Mouse (Mus musculus) embryo, embryonic 11 days (tissue): ENCODE results near the gene Ppp1r14b.
"Not testable (repeated sequence)": the region's sequence is repeated elsewhere in the genome, so short reads cannot be mapped to it uniquely, and the experiment has no call there.

Experiments used
- DNase-seq: peaks from one replicate; pipeline ENCODE4 v3.0.0-alpha.2; 2015

Ppp1r14b gene

GRCm38 (mm10) chr19:6977759-6978638 lies 3.2 kb downstream of the Ppp1r14b start:
- DNase-seq = no peak

GRCm38 (mm10) chr19:6978639-6978974 lies 3.8 kb downstream of the Ppp1r14b start:
- DNase-seq = no peak

GRCm38 (mm10) chr19:6979001-6979479 lies 4.3 kb downstream of the Ppp1r14b start:
- peak; percentile 46 for DNase-seq

- DNase-seq = peak; percentile 99
These were observed 5.0 kb downstream of the Ppp1r14b start for GRCm38 (mm10) chr19:6979486-6980380.

GRCm38 (mm10) chr19:6980381-6981093 lies 5.8 kb downstream of the Ppp1r14b start, which contains the start of gene Fkbp2:
Gene Fkbp2, minus strand, starts transcription at chr19:6980501.
- DNase-seq = peak; percentile 99

GRCm38 (mm10) chr19:6981465-6981864 lies 6.7 kb downstream of the Ppp1r14b start:
- DNase-seq = no peak

GRCm38 (mm10) chr19:6983621-6984020 lies 8.9 kb downstream of the Ppp1r14b start:
- no peak for DNase-seq

- DNase-seq = no peak
These were observed 10.5 kb downstream of the Ppp1r14b start for GRCm38 (mm10) chr19:6985300-6985699.

GRCm38 (mm10) chr19:6985951-6986708 lies 11.4 kb downstream of the Ppp1r14b start:
- no peak for DNase-seq

GRCm38 (mm10) chr19:6987061-6987903 lies 12.5 kb downstream of the Ppp1r14b start, which contains the start of gene Vegfb:
Gene Vegfb, minus strand, starts transcription at chr19:6987651.
- DNase-seq = peak; percentile 79

- no peak for DNase-seq
These were observed 13.1 kb downstream of the Ppp1r14b start for GRCm38 (mm10) chr19:6987904-6988285.

GRCm38 (mm10) chr19:6989251-6989650 lies 14.5 kb downstream of the Ppp1r14b start:
- DNase-seq = no peak

- DNase-seq = no peak
These were observed 15.9 kb downstream of the Ppp1r14b start for GRCm38 (mm10) chr19:6990712-6991111.

GRCm38 (mm10) chr19:6991166-6991565 lies 16.4 kb downstream of the Ppp1r14b start:
- not testable (repeated sequence) for DNase-seq

- DNase-seq = peak; percentile 100
These were observed 17.5 kb downstream of the Ppp1r14b start, which contains the start of gene Dnajc4 for GRCm38 (mm10) chr19:6992011-6992858. Gene Dnajc4, minus strand, starts transcription at chr19:6992572.

GRCm38 (mm10) chr19:6993011-6993770 lies 18.4 kb downstream of the Ppp1r14b start:
- DNase-seq = no peak

- DNase-seq = no peak
These were observed 19.2 kb downstream of the Ppp1r14b start for GRCm38 (mm10) chr19:6994002-6994401.

- DNase-seq = no peak
These were observed 19.7 kb downstream of the Ppp1r14b start for GRCm38 (mm10) chr19:6994489-6994888.
